Mouse (Mus musculus): Measurements from ENCODE around the gene Itga10. TPM values are rescaled to one million over a fixed set of nuclear protein-coding genes. Genes with fewer than 3 reads are reported as not detected.
"Not testable (repeated sequence)": the region's sequence is repeated elsewhere in the genome, so short reads cannot be mapped to it uniquely, and the experiment has no call there.

Gene Itga10
- total RNA-seq (2021) = 1 to 10 TPM; 1.1 to 1.7 TPM

- peak in 1 of 2 experiments; percentile 51 for DNase-seq (ENCODE audit: extremely low spot score in 1 of 2, low spot score in 1 of 2)
Measured at GRCm38 (mm10) chr3:96645018-96645649, at the start of gene Itga10. TSS of gene Itga10 (plus strand) at chr3:96645584.

- peak in 1 of 2 experiments; percentile 30 for DNase-seq (ENCODE audit: extremely low spot score in 1 of 2, low spot score in 1 of 2)
Measured at GRCm38 (mm10) chr3:96595661-96596060, 49.7 kb upstream of the Itga10 start.

GRCm38 (mm10) chr3:96596228-96596707 lies 49.1 kb upstream of the Itga10 start, which contains the start of gene Ankrd34a:
TSS of gene Ankrd34a (plus strand) at chr3:96596636.
- peak; percentile 62 to 69 for DNase-seq (ENCODE audit: extremely low spot score in 1 of 2, low spot score in 1 of 2)

- DNase-seq (ENCODE audit: extremely low spot score in 1 of 2, low spot score in 1 of 2) = no peak
Measured at GRCm38 (mm10) chr3:96596855-96597254, 48.5 kb upstream of the Itga10 start.

- DNase-seq (ENCODE audit: extremely low spot score in 1 of 2, low spot score in 1 of 2) = peak; percentile 27 to 47
Measured at GRCm38 (mm10) chr3:96597435-96597891, 47.9 kb upstream of the Itga10 start.

- DNase-seq (ENCODE audit: extremely low spot score in 1 of 2, low spot score in 1 of 2) = peak; percentile 53
Measured at GRCm38 (mm10) chr3:96598156-96599068, 47.0 kb upstream of the Itga10 start.

GRCm38 (mm10) chr3:96599069-96599393 lies 46.4 kb upstream of the Itga10 start:
- no peak for DNase-seq (ENCODE audit: extremely low spot score in 1 of 2, low spot score in 1 of 2)

- DNase-seq (ENCODE audit: extremely low spot score in 1 of 2, low spot score in 1 of 2) = no peak
Measured at GRCm38 (mm10) chr3:96599411-96599810, 46.0 kb upstream of the Itga10 start.

GRCm38 (mm10) chr3:96600639-96601250 lies 44.6 kb upstream of the Itga10 start, which contains the start of gene Lix1l:
TSS of gene Lix1l (plus strand) at chr3:96601149.
- DNase-seq (ENCODE audit: extremely low spot score in 1 of 2, low spot score in 1 of 2) = peak; percentile 81 to 84

GRCm38 (mm10) chr3:96601251-96601787 lies 44.1 kb upstream of the Itga10 start:
- peak; percentile 48 to 58 for DNase-seq (ENCODE audit: extremely low spot score in 1 of 2, low spot score in 1 of 2)

GRCm38 (mm10) chr3:96601941-96602703 lies 43.3 kb upstream of the Itga10 start:
- DNase-seq (ENCODE audit: extremely low spot score in 1 of 2, low spot score in 1 of 2) = peak in 1 of 2 experiments; percentile 30

GRCm38 (mm10) chr3:96602704-96603084 lies 42.7 kb upstream of the Itga10 start:
- no peak for DNase-seq (ENCODE audit: extremely low spot score in 1 of 2, low spot score in 1 of 2)

GRCm38 (mm10) chr3:96603311-96603710 lies 42.1 kb upstream of the Itga10 start:
- DNase-seq (ENCODE audit: extremely low spot score in 1 of 2, low spot score in 1 of 2) = no peak

GRCm38 (mm10) chr3:96606007-96606406 lies 39.4 kb upstream of the Itga10 start:
- DNase-seq (ENCODE audit: extremely low spot score in 1 of 2, low spot score in 1 of 2) = not testable (repeated sequence)

- DNase-seq (ENCODE audit: extremely low spot score in 1 of 2, low spot score in 1 of 2) = no peak
Measured at GRCm38 (mm10) chr3:96606618-96607017, 38.8 kb upstream of the Itga10 start.

- no peak for DNase-seq (ENCODE audit: extremely low spot score in 1 of 2, low spot score in 1 of 2)
Measured at GRCm38 (mm10) chr3:96617941-96618340, 27.4 kb upstream of the Itga10 start.

GRCm38 (mm10) chr3:96623201-96623600 lies 22.2 kb upstream of the Itga10 start:
- DNase-seq (ENCODE audit: extremely low spot score in 1 of 2, low spot score in 1 of 2) = no peak

- peak; percentile 90 to 91 for DNase-seq (ENCODE audit: extremely low spot score in 1 of 2, low spot score in 1 of 2)
Measured at GRCm38 (mm10) chr3:96629729-96630600, 15.4 kb upstream of the Itga10 start, which contains the start of gene Rbm8a. TSS of gene Rbm8a (plus strand) at chr3:96629933.

GRCm38 (mm10) chr3:96632058-96632457 lies 13.3 kb upstream of the Itga10 start:
- no peak for DNase-seq (ENCODE audit: extremely low spot score in 1 of 2, low spot score in 1 of 2)

Measured in layer of hippocampus, postnatal 25 days (tissue).